Mouse (Mus musculus): ENCODE results near the gene Cox15. TPM values are rescaled to one million over a fixed set of nuclear protein-coding genes. Genes with fewer than 3 reads are reported as not detected.

Cox15 gene
- total RNA-seq, 2 experiments from 2014 or later, result 17.2 to 20.7 TPM

DNA sequence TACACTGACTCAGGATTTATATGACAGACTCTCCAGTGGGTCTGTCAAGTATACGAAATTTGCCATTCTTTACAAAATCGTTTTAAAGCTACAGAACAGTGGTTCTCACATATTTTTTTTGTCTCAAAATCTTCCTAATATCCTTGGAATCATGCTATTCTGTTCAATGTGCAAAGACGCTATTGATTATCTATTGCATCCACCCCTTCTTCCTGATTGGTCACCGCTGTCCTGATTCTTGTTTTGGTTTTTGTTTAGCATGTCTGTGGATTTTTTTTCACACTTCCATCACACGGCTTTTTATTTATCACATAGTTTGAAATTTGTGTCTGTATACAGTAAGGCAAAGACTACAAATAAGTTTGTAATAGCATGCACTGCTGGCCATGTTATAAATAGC is 13.7 kb upstream of the Cox15 start:
- DNase-seq, result no peak
- intact Hi-C loops (cut with DNase I), result no loop called here

DNA sequence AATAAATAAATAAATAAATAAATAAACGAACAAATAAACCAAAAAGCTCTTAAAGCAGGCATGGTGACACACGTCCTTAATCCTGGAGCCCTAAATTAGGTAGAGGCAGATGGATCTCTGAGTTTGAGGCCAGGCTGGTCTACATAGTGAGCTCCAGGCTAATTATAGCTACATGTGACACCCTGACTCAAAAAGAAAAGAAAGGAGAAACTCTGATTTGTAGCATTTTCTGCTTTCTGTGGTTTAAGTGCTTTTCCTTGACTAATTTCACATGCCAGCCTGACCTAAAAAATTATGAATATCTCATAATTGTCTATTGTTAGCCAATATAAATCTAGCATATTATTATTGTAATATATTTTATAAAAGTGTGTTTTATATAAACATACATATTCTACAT is 9.6 kb upstream of the Cox15 start:
- DNase-seq, result no peak
- intact Hi-C loops (cut with DNase I), result no loop called here

DNA sequence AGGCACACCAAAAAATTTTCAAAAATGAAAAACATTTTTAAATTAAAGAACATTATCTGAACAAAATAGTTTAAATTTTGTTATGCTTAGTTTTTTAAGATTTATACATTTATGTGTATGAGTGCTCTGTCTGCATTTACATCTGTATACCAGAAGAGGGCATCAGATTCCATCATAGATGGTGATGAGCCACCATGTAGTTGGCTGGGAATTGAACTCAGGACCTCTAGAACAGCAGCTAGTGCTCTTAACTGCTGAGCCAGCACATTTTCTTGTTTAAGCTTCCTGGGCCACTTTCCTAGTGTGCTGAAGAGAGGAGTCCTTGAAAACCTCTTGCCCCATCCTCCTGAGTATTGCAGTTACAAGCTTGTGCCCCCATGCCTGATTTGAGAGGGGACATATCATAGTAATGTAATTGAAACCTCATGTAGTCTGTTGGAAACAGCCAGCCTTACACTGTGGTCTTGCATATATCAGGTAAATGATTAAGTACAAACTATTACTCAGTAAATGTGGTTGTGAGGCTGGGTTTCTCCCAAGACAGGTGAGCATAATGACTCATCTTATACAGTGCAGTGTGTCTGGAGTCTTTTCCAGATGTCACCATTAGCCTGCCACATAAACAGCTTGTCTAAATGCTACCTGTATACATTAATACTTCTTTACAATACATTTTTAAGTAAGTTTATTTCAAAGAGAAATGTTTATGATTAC is 8.9 kb upstream of the Cox15 start:
- intact Hi-C loops (cut with DNase I), result no loop called here

DNA sequence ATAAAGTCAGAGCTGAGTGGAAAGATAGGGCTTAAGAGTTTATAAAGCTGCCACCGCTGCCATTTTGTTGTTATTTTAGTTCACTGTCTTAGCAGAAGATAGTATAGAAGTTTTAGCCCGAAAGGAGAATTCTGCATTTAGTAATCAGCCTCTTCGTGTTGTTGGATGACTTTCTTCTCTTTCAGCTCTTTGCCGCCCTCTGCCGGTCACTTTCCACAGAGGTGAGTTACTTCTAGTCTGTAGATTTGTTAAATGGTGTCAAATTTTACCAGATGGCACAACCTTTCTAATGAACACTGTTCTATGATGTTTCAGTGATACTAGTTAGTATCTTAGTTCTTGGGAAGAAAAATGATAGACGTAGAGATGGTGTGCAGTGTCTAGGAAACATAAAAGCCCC is 7.7 kb upstream of the Cox15 start:
- intact Hi-C loops (cut with DNase I), result no loop called here
- peak; percentile 56 to 68 for DNase-seq

More for the DNA sequence above, 8.9 kb upstream of the Cox15 start:
- DNase-seq, result no peak

DNA sequence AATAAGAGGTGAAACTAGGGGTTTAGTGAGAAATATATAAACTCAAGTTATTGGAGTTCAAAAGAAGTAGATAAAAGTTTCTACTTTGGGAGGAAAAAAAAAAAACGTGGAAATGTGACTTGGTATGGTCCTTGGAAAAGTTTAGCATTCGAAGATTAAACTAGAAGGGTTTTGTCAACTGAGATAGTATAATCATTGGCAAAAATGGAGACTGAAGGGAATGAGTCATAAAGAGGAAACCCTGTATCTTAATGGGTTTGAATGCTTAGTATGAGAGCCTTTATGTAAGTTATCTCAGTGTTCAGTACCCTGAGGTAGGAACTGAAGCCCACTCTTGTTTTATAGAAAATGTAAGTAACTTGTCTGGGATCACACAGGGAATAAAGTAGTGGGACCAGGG is 2.1 kb upstream of the Cox15 start:
- DNase-seq, result no peak
- intact Hi-C loops (cut with DNase I), result loop anchor here (5.0 to 10.0 kb wide), 2 partner anchors 68 to 220 kb away; partner anchors contain the start of gene Entpd7

DNA sequence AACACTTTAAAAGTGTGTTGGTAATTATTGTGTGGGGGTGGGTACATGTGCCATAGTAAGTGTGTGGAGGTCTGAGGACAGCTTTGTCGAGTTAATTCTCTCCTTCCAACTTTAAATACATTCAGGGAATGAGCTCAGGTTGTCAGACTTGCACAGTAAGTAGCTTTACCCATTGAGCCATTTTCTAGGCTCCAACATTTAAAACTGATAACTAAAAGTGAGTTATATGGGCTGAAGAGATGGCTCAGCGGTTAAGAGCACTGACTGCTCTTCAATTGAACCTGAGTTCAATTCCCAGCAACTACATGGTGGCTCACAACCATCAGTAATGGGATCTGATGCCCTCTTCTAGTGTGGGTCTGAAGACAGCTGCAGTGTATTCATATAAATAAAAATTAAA is 1.4 kb upstream of the Cox15 start:
- intact Hi-C loops (cut with DNase I), result loop anchor here (5.0 to 10.0 kb wide), 2 partner anchors 67 to 219 kb away; partner anchors contain the start of gene Entpd7

DNA sequence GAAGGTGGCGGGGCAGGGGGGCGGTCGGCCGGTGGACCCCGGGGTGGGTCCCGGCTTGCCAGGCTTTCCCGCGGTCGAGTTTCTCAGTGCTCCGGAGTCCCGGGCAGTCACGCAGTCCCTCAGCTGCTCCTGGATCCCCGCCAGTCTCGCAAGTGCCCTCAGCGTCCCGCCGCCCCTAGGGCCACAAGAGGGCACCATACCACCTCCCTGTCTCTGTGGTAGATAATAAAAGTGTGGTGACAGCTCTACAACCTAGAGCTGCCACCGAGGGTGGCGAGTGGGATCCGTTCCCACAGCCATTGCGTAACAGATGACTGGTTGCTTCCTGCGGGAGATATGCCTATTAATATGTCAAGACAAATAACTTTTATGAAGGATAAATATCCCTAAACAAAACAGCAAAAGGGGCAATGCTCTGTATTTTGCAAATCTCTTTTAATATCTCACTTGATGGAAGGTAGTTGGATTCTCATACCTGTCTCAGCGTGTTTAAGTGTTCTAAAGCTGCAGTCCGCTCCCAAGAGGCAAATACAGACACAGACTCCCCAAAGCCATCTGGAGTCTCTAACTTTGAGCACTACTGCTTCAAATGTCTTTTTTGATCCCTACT is 531 bp upstream of the Cox15 start:
- DNase-seq, result peak; percentile 84 to 90

More for the DNA sequence above, 1.4 kb upstream of the Cox15 start:
- DNase-seq, result no peak

DNA sequence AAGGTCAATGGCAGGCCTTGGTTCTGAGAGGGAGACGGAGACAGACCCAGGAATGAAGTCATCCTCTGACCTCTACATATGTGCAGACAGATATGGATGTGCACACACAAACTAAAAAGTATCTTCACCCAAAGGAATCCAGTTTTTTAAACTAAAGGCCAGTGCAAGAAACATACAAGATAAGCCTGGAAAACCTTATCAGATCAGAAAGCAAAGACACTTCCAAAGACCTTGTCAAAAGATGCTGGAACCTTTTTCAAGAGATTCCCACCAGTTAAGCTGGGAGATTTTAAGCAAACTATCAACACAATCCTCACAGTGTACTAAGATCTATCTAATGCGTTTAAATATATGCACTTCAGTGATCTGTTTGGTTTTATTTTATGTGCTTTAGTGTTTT is 2.8 kb downstream of the Cox15 start:
- DNase-seq, result no peak
- intact Hi-C loops (cut with DNase I), result loop anchor here (5.0 to 10.0 kb wide), 2 partner anchors 63 to 215 kb away; partner anchors contain the start of gene Entpd7

More for the DNA sequence above, 531 bp upstream of the Cox15 start:
- intact Hi-C loops (cut with DNase I), result loop anchor here (5.0 to 10.0 kb wide), 2 partner anchors 66 to 219 kb away; partner anchors contain the start of gene Entpd7

DNA sequence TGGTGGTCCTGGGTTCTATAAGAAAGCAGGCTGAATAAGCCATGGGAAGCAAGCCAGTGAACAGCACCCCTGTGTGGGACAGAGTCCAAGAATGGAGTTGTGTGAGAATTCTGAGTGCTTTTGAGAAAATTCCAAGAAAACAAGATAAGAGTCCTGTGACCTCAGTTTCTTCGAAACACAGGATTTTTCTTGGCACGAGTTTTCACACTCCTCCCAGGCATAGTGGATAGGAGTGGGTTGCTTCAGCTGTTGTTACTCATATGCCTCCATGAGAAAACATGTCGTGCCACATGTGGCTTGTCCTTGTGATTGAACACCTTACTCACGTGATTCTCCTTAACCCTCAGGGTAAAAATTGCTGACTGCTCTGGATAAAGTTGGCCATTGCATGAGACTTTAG is 4.9 kb downstream of the Cox15 start:
- DNase-seq, result no peak
- intact Hi-C loops (cut with DNase I), result no loop called here

DNA sequence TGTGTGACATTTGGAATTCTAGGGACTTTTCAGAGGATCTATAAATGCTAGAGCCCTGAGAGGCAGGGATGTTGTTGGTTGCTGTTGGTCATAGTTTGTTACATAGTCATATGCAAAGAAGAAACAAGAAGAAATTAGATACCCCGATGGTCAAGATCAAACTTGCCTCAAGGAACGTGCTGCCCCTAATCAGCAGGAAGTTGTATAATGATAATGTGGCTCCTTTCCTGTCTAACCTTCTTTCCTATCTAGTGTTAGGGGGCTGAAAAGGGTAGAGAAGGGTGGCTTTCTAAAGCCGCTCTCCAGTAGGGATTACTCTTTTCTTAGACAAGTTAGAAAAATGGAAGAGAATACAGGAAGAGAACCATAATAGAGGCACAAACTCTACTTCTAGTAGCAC is 7.1 kb downstream of the Cox15 start:
- no peak for DNase-seq
- intact Hi-C loops (cut with DNase I), result no loop called here

DNA sequence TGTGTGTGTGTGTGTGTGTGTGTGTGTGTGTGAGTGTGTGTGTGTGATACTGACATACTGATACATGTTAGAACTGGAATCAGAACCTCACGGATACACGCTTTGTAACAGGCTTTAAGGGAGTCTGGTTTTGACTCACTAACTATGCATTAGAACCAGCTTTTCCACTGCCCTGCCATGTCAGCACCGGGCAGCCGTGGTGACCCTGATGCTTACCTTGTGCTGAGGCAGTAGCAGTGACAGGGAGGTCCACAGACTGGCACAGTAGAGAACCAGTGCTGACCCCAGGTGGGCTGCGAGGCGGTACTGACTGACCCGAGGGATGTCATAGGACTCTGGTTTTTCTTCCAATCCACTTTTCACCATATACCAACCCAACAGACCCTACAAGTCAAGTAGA is 9.4 kb downstream of the Cox15 start:
- intact Hi-C loops (cut with DNase I), result no loop called here
- DNase-seq, result no peak

DNA sequence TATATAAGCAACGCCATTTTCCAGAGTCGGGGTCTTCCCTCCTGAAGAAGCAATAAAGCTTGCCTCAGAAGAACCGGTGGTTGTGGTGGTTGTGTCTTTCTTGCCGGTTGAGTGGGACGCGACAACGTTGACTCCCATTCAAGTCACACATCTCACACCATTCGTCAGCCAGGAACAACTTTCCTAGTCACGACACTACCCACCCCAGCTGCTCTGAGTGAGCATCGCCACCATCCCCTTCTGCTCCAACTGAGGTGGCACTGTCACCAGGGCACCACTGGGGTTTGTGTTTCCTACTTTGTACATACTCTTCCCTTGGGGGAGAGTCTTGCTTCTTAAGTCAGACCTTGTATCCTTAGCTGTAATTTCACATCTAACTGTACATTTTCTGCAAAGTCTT is 14.4 kb downstream of the Cox15 start:
- intact Hi-C loops (cut with DNase I), result no loop called here
- DNase-seq, result no peak

DNA sequence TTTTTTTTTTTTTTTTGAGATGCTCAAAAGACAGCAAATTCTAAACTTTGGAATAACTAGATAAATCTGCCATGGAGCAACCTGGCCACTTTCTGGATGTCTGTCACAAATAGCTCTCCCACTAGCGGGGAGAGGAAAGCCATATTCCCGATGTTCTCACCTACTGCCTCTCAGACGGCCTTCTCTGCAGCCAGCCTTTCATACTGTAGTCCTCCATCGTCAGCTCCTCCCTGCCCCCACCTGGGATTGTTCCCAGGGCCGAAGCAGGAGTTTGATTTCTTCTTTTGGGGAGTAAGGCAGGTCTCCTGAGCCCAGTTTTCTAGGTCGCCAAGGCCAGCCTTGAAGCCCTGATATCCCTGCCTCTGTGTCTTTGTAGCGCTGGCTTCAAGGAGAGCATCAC is 21.6 kb downstream of the Cox15 start:
- no peak for DNase-seq
- intact Hi-C loops (cut with DNase I), result no loop called here

DNA sequence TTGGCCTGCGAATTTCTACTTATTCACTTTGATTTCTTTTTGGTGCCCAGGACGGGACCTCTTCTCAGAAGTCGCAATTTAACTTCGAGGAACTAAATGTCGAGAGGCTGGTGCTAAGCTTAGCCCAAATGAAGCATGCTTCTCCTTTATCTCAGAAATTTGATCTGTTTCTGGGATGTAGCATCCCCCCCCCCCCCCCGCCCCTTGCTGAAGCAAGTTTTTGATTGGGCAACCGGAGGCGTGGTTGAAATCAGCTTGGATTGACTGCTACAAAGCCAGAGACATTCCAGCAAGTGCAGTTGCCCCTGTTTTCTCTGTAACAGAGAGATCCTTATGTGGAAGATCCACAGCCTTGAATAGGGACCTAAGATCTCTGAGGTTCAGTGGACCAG is 22.8 kb downstream of the Cox15 start:
- no peak for DNase-seq
- intact Hi-C loops (cut with DNase I), result no loop called here

DNA sequence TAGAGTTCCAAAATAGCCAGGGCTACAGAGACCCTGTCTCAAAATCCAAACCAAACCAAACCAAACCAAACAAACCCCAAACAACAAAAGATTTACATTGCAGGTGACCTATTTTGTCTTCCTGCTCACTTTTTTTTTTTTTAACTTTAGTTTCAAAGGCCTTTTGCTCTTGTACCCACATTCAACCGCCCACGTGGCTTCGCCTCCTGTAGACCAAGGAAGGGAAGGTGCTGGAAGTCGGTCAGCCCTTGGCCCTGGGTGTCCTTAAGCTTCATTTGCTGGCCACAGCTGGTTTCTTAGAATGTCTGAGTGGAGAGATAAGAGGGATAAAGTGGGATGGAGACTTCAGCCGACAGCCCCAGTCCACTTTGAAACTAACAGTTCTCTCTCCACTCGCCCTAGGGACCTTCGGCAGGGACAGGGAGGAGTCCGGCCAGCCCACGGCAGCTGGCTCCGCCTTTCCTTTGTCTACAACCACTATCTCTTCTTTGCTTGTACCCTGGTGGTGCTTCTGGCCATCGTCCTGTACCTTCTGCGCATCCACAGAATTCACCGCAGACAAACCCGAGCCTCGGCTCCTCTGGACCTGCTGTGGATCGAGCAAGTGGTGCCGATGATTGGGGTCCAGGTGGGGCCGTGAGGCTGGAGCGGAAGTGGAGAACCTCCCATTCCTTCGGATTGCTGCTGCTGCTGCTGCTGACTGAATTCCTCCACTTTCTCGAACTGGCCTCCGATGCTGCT is 23.3 kb downstream of the Cox15 start:
- DNase-seq, result no peak
- intact Hi-C loops (cut with DNase I), result no loop called here

DNA sequence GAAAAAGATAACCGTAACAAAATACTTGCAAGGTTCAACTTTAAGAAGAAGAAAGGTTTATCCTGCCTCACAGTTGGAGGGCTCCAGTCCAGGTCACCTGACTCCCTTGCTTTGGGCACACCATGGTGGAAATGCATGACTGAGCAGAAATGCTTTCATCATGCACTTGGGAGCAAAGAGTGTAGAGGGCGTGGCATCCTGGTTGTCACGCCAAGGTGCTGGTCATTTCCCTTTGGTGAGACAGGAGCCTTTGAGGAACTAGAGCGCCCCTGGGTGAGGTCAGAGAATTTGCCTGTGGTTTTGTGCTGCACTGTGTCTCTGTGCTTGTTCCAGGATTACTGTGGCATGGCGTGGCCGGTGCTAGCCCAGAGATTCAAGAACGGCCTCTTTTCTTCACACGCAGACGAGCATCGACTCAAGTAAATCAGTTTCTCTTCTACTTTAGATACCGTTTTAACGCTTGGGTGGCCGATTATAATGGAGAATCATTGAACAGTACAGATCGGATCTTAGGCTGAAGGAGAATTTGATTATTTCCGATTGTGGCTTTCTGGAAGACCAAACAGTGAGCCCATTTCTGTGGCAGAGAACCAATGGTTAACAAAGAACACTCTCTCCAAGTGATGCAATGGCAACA is 26.2 kb downstream of the Cox15 start:
- no peak for DNase-seq
- intact Hi-C loops (cut with DNase I), result no loop called here

DNA sequence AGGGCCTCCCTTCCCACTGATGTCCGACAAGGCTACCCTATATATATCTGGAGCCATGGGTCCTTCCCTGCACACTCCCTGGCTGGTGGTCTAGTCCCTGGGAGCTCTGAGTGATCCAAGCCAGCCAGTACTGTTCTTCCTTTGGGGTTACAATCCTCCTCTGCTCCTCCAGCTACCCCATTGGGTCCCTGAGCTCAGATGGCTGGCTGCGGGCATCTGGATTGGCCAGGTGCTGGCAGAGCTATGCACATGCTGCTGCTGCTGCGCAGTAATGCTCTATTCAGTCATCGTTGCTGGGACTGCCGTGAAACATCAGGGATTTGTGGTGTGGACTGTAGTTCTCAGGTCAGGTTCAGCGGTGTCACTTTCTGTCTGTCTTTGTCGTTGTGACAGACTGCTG is 28.0 kb downstream of the Cox15 start:
- DNase-seq, result no peak
- intact Hi-C loops (cut with DNase I), result no loop called here

DNA sequence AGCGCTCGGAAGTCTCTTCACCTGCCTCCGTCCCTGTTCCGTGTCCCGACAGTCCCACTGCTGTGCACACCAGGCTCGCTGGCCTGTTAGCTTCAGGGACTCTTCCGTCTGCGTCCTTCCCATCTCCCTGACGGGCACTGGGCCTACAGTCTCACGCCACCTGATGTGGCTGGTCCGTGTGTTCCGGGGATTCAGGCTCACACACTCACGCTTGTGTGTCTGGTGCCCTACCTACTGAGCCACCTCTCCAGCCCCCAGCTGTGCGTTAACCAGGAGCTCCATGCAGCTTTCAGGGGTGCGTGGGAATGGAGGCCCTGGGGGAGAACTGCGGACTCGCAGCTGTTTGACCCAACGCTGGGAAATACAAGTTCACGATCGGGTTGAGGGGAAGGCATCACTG is 28.6 kb downstream of the Cox15 start:
- DNase-seq, result no peak
- intact Hi-C loops (cut with DNase I), result no loop called here

DNA sequence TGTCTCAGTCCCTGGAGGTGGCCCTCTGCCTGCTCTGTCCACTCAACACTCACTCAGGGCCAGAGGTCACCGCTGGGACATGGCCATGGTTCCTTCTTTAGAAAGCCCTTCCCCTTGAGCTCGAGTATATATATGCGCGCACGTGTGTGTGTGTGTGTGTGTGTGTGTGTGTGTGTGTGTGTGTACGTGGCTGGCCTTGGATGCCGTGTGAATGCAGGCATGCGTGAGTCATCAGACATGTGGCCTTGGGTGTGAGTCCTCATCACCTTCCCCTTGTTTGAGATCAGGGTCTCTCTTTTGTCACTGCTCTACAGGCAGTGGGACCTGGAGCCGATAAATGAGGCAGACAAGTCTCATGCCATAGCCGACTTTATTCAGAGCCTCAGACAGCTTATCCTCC is 29.3 kb downstream of the Cox15 start:
- DNase-seq, result no peak
- intact Hi-C loops (cut with DNase I), result no loop called here

DNA sequence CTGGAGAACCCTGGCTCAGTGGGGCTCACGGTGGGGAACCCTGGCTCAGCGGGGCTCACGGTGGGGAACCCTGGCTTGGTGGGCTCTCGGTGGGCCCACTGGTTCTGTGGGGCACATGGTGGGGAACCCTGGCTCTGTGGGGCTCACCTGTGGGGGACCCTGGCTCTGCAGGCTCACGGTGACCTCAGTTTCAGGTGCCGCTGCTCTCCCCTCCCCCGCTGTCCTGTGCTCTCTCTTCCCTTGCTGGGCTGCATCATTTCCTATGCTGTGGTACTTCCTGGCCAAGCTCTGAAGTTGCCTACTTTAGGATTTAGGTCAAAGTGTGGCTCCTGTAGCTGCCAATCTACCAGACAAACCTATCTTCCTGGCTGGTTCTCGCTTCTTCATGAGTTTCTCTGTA is 29.9 kb downstream of the Cox15 start:
- no peak for DNase-seq
- intact Hi-C loops (cut with DNase I), result no loop called here

DNA sequence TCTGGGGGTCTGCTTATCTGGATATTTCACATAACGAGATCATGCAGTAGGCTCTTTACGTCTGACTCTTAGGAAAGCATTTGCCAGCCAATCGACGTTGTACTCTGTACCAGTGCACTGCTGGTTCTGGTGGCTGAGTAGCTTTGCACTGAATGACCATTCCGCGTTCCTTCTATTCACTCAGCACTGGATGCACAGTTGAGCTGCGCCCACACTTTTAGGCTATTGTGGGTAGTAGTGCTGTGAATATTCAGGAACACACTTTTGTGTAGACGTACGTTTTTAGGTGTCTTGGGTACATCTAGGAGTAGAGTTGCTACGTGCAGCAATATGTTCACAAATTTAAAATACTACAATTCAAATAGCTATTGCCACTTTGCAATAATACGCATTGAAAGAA is 32.7 kb downstream of the Cox15 start:
- intact Hi-C loops (cut with DNase I), result no loop called here

More for the DNA sequence above, 32.7 kb downstream of the Cox15 start:
- DNase-seq, result no peak
